Mouse (Mus musculus) C2C12 (cell line): Measurements from ENCODE around the gene Umad1.

Experiments used
- CEBPB ChIP-seq: IDR thresholded peaks from one replicate; pipeline ENCODE4 v1.6.1; 2011; ENCODE audit warnings: low read depth, mild to moderate bottlenecking, control low read depth, moderate library complexity
- CTCF ChIP-seq: IDR thresholded peaks from one replicate; pipeline ENCODE4 v1.5.1; 2011; ENCODE audit not compliant: control insufficient read depth, insufficient read depth, insufficient read length
- FOSL1 ChIP-seq: IDR thresholded peaks from one replicate; pipeline ENCODE4 v1.8.0; 2011; ENCODE audit warnings: mild to moderate bottlenecking, low read length; ENCODE audit not compliant: poor library complexity, insufficient read depth, severe bottlenecking
- MAX ChIP-seq: IDR thresholded peaks from one replicate; pipeline ENCODE4 v1.6.1; 2011; ENCODE audit warnings: mild to moderate bottlenecking, control low read depth
- MYOD1 ChIP-seq: IDR thresholded peaks from one replicate; pipeline ENCODE4 v1.6.1; 2011; ENCODE audit warnings: low read depth; ENCODE audit not compliant: control insufficient read depth, insufficient read length
- MYOG ChIP-seq: IDR thresholded peaks from one replicate; pipeline ENCODE4 v1.6.1; 2011; ENCODE audit not compliant: control insufficient read depth, insufficient read length; ENCODE audit errors: extremely low read depth
- USF1 ChIP-seq: IDR thresholded peaks from one replicate; pipeline ENCODE4 v1.6.1; 2011; ENCODE audit warnings: low read depth, mild to moderate bottlenecking, control low read depth, moderate library complexity

- TF ChIP-seq CTCF (no peak), USF1 (no peak), CEBPB (no peak), MYOG (no peak), MAX (no peak), FOSL1 (no peak), MYOD1 (no peak)
Measured at GRCm38 (mm10) chr6:8336487-8337390, 77.7 kb downstream of the Umad1 start.
